Comparison of ENCODE assay signal across 9 mouse cellular contexts in the genomic region with DNA sequence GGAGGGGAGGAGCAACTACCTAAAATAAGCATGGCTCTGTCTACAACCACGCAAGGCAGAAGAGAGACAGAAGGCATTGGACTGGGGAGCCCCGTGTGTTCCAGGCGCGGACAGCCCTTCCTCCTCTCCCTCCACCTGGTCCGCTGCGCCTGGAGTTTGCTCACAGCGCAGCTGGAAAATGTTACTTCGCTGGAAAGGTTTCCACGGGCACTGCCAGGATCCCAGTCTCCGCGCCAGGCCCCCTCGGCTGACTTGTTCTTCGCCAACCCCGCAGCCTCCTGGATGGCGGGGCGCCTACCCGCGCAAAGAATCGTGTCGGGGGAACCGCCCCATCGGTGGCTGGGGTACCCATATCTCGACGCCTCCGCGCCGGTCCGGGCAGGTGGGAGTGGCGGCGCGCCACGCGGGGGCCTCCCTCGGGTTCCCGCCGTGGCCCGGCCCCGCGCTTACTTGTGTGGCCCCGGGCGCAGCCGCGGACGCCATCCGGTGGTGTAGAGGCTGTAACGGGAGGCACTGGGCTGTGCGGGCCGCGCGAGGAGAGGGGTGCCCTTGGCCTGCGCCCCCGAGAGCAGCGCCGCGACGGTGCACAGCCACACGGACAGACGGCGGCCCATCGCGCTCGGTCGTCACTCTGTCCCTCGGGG. TPM values are rescaled to one million over a fixed set of nuclear protein-coding genes. Genes with fewer than 3 reads are reported as not detected.
DNase-seq lines count a peak whose midpoint lies in the region; ATAC-seq and TF ChIP-seq lines count a peak whose summit lies in the region.
"Had no signal": no experiment of that assay in that cellular context is flagged by ENCODE, and none has a peak within 500 bp of the region (broad histone marks: within the 10 kb centered on the region; RNA-seq: fewer than 3 reads in every experiment).

No protein-coding gene starts in this region.

- ATAC-seq in hindbrain, embryonic 12.5 days (ENCODE audit: low FRiP score), result peak; percentile 57
- peak; percentile 55 for ATAC-seq in midbrain, embryonic 14.5 days (ENCODE audit: low FRiP score, low TSS enrichment)
- ATAC-seq: Patski had no signal

- peaks cover 30% of the 10 kb centered on the region for H3K4me1 ChIP-seq in embryonic facial prominence, embryonic 10.5 days
- H3K4me1 ChIP-seq in hindbrain, embryonic 12.5 days, result peaks cover 14% of the 10 kb centered on the region
- H3K4me1 ChIP-seq in midbrain, embryonic 14.5 days (ENCODE audit: control insufficient read depth, insufficient read depth, low read length), result peaks cover 11% of the 10 kb centered on the region; the same call in 1 of the 2 replicates

- H3K4me2 ChIP-seq in hindbrain, embryonic 12.5 days (replicated peaks), result peak overlapping the region; percentile 94
- H3K4me2 ChIP-seq in midbrain, embryonic 14.5 days (ENCODE audit: low read length), result peak overlapping the region; percentile 84

- H3K27ac ChIP-seq in layer of hippocampus, adult 2 months, result no peak overlapping the region
- H3K27ac ChIP-seq in embryonic facial prominence, embryonic 10.5 days (replicated peaks), result peak overlapping the region; percentile 83
- no peak overlapping the region for H3K27ac ChIP-seq in hindbrain, embryonic 12.5 days
- no peak overlapping the region for H3K27ac ChIP-seq in midbrain, embryonic 14.5 days (replicated peaks; ENCODE audit: low read depth, low read length)

- no peak for DNase-seq in layer of hippocampus, adult 2 months (ENCODE audit: low spot score in 2 of 2)
- DNase-seq in layer of hippocampus, postnatal 25 days (ENCODE audit: extremely low spot score in 1 of 2, low spot score in 1 of 2), result no peak
- DNase-seq in embryonic facial prominence, embryonic 10.5 days (ENCODE audit: low spot score), result peak; percentile 52
- peak; percentile 51 for DNase-seq in midbrain, embryonic 14.5 days
- no peak for DNase-seq in left cerebral cortex, adult 8-10 months (ENCODE audit: low spot score in 2 of 2)
- no peak for DNase-seq in adrenal gland, adult 2 months
- no peak for DNase-seq in spleen, adult 18-20 months

- WGBS in embryonic facial prominence, embryonic 10.5 days, result 1% methylated on average over 64 of the region's 64 CpGs
- 2% methylated on average over 59 of the region's 64 CpGs for WGBS in hindbrain, embryonic 12.5 days
- under 1% methylated on average over 64 of the region's 64 CpGs for WGBS in midbrain, embryonic 14.5 days

- H3K9me3 ChIP-seq in embryonic facial prominence, embryonic 10.5 days, result no peaks in the 10 kb centered on the region
- no peaks in the 10 kb centered on the region for H3K9me3 ChIP-seq in hindbrain, embryonic 12.5 days (replicated peaks)
- no peaks in the 10 kb centered on the region for H3K9me3 ChIP-seq in midbrain, embryonic 14.5 days (ENCODE audit: control insufficient read depth, low read length)

- peaks cover 99% of the 10 kb centered on the region for H3K27me3 ChIP-seq in embryonic facial prominence, embryonic 10.5 days (replicated peaks; ENCODE audit: low read depth, poor library complexity, severe bottlenecking)
- peaks cover 72% of the 10 kb centered on the region for H3K27me3 ChIP-seq in hindbrain, embryonic 12.5 days
- H3K27me3 ChIP-seq in midbrain, embryonic 14.5 days (ENCODE audit: control insufficient read depth, insufficient read depth, low read length), result peaks cover 34% of the 10 kb centered on the region

- peak overlapping the region; percentile 55 for H3K9ac ChIP-seq in hindbrain, embryonic 12.5 days
- peak overlapping the region; percentile 43 for H3K9ac ChIP-seq in midbrain, embryonic 14.5 days (replicated peaks; ENCODE audit: low read length)

- peaks cover 6% of the 10 kb centered on the region; the same call in 1 of the 2 replicates for H3K36me3 ChIP-seq in embryonic facial prominence, embryonic 10.5 days (replicated peaks)
- no peaks in the 10 kb centered on the region for H3K36me3 ChIP-seq in hindbrain, embryonic 12.5 days
- no peaks in the 10 kb centered on the region for H3K36me3 ChIP-seq in midbrain, embryonic 14.5 days (ENCODE audit: control insufficient read depth, insufficient read depth, low read length)

- H3K4me3 ChIP-seq in layer of hippocampus, adult 2 months, result peak overlapping the region; percentile 17
- H3K4me3 ChIP-seq in embryonic facial prominence, embryonic 10.5 days, result peak overlapping the region; percentile 71
- peak overlapping the region; percentile 54 for H3K4me3 ChIP-seq in hindbrain, embryonic 12.5 days
- H3K4me3 ChIP-seq in midbrain, embryonic 14.5 days (replicated peaks; ENCODE audit: low read depth, low read length), result peak overlapping the region; percentile 46

- no peak for TF ChIP-seq CTCF in layer of hippocampus, adult 2 months (conservative IDR thresholded peaks at IDR 0.05)

RNA-seq across cellular contexts. Expression of gene Emilin3, which starts 0.4 kb away (rescaled TPM):
- under 1 TPM; 0.28 to 0.29 TPM for total RNA-seq in layer of hippocampus, adult 2 months (2021)
- total RNA-seq in layer of hippocampus, postnatal 25 days (2021), result under 1 TPM; 0.12 to 0.14 TPM
- polyA plus RNA-seq in embryonic facial prominence, embryonic 10.5 days (2016; fragmentation: Nextera tagmentation; extraction: Ambion mirVana), result 2.2 and 3.5 TPM in 2 replicates
- 5.1 and 7.5 TPM in 2 replicates for polyA plus RNA-seq in hindbrain, embryonic 12.5 days (2016; fragmentation: Nextera tagmentation; extraction: Ambion mirVana)
- 0.30 and 0.45 TPM in 2 replicates for polyA plus RNA-seq in midbrain, embryonic 14.5 days (2014; fragmentation: Nextera tagmentation; extraction: Ambion mirVana)
- total RNA-seq in left cerebral cortex, adult 8-10 months (2022), result under 1 TPM; 0.19 to 0.51 (median 0.32) TPM
- not detected for total RNA-seq in adrenal gland, adult 2 months (2021)
- 0.06 and 0.07 TPM in 2 replicates for polyA plus RNA-seq in adrenal gland, adult 2 months (2012; rRNA removed)
- polyA plus RNA-seq: Patski had no signal

RNA-seq across cellular contexts. Expression of gene Lpin3, which starts 31.2 kb away (rescaled TPM):
- total RNA-seq in layer of hippocampus, adult 2 months (2021), result 1 to 10 TPM in 1 of 2 experiments, under 1 TPM in 1; 0.97 to 1.0 TPM
- 1 to 10 TPM in 1 of 2 experiments, under 1 TPM in 1; 0.94 to 1.1 TPM for total RNA-seq in layer of hippocampus, postnatal 25 days (2021)
- 1.4 and 2.0 TPM in 2 replicates for polyA plus RNA-seq in embryonic facial prominence, embryonic 10.5 days (2016; fragmentation: Nextera tagmentation; extraction: Ambion mirVana)
- polyA plus RNA-seq in hindbrain, embryonic 12.5 days (2016; fragmentation: Nextera tagmentation; extraction: Ambion mirVana), result 0.63 and 1.4 TPM in 2 replicates
- 0.14 and 0.34 TPM in 2 replicates for polyA plus RNA-seq in midbrain, embryonic 14.5 days (2014; fragmentation: Nextera tagmentation; extraction: Ambion mirVana)
- 1 to 10 TPM in 2 of 4 experiments, under 1 TPM in 2; 0.76 to 1.2 (median 1.0) TPM for total RNA-seq in left cerebral cortex, adult 8-10 months (2022)
- total RNA-seq in adrenal gland, adult 2 months (2021), result 10 to 100 TPM; 43.2 to 48.5 TPM
- 27.6 and 38.0 TPM in 2 replicates for polyA plus RNA-seq in adrenal gland, adult 2 months (2012; rRNA removed)

RNA-seq across cellular contexts. Expression of gene Zhx3, which starts 38.9 kb away (rescaled TPM):
- 100 to 1,000 TPM; 111 to 116 TPM for total RNA-seq in layer of hippocampus, adult 2 months (2021)
- total RNA-seq in layer of hippocampus, postnatal 25 days (2021), result 100 to 1,000 TPM in 1 of 2 experiments, 10 to 100 TPM in 1; 93.9 to 107 TPM
- 6.7 and 7.6 TPM in 2 replicates for polyA plus RNA-seq in embryonic facial prominence, embryonic 10.5 days (2016; fragmentation: Nextera tagmentation; extraction: Ambion mirVana)
- polyA plus RNA-seq in hindbrain, embryonic 12.5 days (2016; fragmentation: Nextera tagmentation; extraction: Ambion mirVana), result 16.0 and 18.0 TPM in 2 replicates
- 16.9 and 17.9 TPM in 2 replicates for polyA plus RNA-seq in midbrain, embryonic 14.5 days (2014; fragmentation: Nextera tagmentation; extraction: Ambion mirVana)
- total RNA-seq in left cerebral cortex, adult 8-10 months (2022), result 10 to 100 TPM; 55.1 to 71.0 (median 64.2) TPM
- 100 to 1,000 TPM in 1 of 2 experiments, 10 to 100 TPM in 1; 54.7 to 103 TPM for total RNA-seq in adrenal gland, adult 2 months (2021)
- polyA plus RNA-seq in adrenal gland, adult 2 months (2012; rRNA removed), result 17.6 and 20.3 TPM in 2 replicates

Comparison
In these comparisons a context has a peak if more than half of its experiments do, and no peak if none do; other contexts are left out.
1. DNase-seq: peak in embryonic facial prominence, embryonic 10.5 days (single experiment) and midbrain, embryonic 14.5 days (single experiment); none in layer of hippocampus, adult 2 months (0 of 2), layer of hippocampus, postnatal 25 days (0 of 2), left cerebral cortex, adult 8-10 months (0 of 2), adrenal gland, adult 2 months (single experiment) and spleen, adult 18-20 months (0 of 2).
2. H3K4me3 ChIP-seq: peak in every context shown above with its lines; median percentile 71 in embryonic facial prominence, embryonic 10.5 days; 54 in hindbrain, embryonic 12.5 days; 46 in midbrain, embryonic 14.5 days; 17 in layer of hippocampus, adult 2 months.
3. RNA of gene Lpin3, which starts 31.2 kb away (total RNA-seq): 43.2 to 48.5 TPM in adrenal gland, adult 2 months; 0.94 to 1.1 TPM in layer of hippocampus, postnatal 25 days, 0.97 to 1.0 TPM in layer of hippocampus, adult 2 months and 0.76 to 1.2 TPM in left cerebral cortex, adult 8-10 months; every median in the first group is over 10 times any median in the second.